Mouse (Mus musculus) cerebellum, adult 11 months (tissue): ENCODE measurements around the gene Grk2.
A peak's percentile ranks its signal among the peaks of the same experiment; 100 is the strongest.
"Not testable (repeated sequence)": the region's sequence is repeated elsewhere in the genome, so short reads cannot be mapped to it uniquely, and the experiment has no call there.

Experiments used
- DNase-seq: peaks from one replicate; pipeline ENCODE4 v3.0.0; 2022

The Grk2 gene

DNA sequence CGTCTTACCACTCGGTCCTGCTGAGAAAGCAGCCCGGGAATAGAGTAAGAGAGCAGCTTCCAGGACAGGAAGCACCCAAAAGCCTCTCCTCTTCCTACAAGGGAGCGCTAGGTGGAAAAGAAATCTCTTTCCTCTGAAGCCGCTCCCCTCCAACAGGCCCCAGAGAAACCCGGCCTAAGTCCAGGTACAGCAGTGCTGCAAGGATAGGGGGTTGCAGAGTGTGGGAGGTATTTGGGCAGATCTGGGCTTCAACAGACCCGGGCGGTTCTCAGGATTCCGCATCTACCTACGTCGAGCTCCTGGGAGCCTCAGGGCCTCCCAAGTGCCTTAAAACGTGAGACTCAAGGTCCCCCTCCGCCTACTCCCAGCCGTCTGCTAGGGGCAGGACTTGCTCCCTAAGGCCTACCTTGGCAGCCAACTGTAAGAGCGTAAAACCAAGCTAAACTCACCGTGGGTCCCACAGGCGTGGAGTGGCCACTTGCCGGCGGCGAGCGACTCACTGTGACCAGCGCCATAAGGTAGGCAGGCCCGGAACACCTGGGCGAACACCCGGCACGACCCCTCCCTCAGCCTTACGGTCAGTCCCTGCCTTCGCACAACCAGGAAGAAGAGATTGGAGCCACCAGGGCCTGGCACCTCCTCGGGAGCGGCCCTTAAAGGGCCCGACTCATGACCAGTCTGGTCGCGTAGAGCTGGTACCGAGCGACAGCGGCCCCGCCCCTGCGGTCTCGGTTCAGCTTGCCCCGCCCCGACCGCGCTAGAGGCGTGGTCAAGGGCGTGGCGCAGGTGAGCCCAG lies 37.3 kb downstream of the Grk2 start, which contains the start of gene Ssh3:
Ssh3 (minus strand) TSS at position 615 of the 796 bp plus-strand sequence.
- DNase-seq, result peak; percentile 80

DNA sequence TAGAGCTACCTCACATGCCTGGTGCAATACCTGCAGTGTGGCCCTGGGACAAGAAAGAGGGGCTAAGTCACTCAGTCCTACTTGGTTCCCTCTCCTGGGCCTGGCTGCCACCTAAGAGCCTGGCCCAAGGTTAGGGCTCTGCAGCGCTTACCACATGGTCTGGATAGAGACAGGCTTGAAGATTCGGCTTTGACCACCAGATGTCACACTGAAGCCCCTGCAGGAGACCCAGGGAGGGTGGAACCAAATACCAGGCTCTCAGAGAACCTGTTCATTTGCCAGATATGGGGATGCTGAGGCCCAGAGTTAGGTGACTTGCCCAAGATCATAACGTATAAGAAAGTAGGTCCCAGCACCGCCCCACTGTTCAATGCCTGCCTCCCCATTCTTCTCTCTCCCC lies 40.1 kb downstream of the Grk2 start:
- no peak for DNase-seq

DNA sequence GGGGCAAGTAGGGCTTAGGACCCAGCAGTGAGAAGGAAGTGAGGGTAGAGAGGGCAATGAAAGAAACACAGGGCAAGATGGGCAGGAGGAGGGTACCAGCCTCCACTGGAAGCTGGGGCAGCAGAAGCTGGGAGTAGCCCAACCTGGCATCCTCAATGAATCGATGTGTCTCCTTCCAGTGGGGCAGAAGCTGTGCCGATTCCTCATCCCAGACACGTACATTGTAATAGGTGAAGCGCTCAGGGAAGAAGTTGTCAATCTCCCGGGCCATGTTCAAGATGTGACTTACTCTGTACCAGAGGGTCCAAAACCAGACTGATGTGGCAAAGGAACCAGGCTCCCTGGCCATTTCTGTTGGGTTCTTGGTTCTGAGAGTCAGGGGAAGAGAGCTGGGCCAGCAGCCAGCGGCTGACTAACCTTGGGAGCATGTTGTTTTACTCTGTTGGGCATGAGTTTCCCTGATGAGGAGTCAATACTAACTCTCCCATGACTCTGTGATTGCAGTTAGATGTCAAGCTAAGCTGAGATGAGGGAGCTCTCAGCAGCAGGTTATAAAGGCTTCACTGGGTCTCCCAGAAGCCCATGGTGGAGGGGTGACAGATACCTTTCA lies 41.7 kb downstream of the Grk2 start:
- no peak for DNase-seq

DNA sequence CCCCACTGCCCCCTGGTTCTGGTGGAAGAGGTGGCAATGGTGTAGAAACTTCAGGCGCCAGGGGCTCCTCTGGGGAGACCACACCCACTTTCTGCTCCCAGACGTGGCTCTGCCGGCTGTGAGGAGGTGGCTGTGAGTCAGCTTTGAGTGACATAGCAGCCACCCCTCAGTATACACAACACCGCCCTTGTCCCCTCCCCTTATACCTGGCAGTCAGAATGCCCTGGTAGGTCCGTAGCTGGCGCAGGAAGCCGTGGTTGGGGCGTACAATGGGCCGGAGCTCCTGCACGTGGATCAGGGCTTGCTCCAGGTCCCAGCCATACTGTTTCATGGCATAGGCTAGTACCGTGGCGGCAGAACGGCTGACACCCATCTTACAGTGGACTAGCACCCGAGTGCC lies 42.3 kb downstream of the Grk2 start:
- DNase-seq, result no peak

DNA sequence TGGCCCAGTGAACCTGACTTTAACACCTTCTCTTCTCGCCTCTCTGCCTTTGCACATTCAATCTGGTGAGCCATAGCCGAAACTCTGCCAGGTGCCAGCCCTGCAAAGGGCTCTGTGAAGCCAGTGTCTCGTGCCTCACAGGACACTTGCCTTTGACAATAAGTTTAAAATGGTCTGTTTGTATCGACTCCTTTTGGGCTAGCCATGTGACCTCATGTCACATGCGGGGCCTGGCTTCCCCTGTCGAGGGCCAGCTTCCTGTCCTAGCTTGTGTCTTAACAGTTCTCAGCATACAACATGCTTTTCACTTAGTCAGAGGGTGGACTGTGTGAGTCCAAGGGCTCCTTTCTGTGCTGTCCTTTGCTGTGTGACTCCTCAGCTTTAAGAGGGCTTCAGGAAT lies 43.3 kb downstream of the Grk2 start:
- no peak for DNase-seq

DNA sequence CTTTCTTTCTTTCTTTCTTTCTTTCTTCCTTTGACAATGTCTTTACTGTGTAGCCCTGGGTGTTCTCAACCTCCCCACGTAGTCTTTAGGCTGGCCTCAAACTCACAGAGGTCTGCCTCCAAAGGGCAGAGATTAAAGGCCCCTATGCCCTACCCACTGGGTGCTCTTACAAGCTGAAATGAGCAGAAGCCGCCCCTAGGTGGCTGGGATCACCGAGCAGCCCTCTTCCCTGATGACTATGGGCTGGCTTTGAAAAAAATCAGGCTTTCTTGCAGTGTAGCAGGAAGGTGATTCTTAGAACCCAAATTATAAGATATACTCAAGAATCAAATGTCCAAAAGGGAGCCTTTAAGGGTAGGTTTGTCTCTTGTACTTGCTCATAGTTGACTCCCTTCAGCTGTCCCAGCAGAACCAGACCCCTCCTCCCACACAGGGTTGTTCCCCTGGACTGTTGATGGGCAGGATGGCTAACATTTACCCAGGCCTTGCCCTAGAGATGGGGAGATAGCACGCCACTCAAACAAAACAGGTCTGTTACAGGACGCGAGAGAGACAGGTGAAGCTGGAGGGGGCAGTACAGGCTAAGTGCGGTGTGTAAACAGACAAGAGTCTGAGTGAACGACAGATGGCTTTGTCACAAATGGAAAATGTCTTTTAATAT lies 44.9 kb downstream of the Grk2 start:
- DNase-seq, result no peak

DNA sequence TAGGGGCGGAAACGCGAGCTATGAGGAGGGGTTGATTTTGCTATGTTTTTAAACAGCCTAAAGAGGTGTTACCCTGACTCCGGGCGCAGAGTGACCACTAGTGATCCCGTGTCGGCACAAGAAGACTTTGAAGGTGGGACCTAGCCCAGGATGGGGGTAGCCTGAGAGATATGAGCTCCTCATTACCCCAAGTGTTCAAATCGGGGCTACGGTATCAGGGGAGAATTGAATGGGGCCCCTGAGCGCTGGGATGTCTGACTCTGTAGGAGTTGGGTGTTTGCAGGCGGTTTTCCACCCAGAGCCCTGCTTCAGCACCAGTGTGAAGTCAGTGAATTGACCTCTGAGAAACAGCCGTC lies 48.1 kb downstream of the Grk2 start:
- no peak for DNase-seq

DNA sequence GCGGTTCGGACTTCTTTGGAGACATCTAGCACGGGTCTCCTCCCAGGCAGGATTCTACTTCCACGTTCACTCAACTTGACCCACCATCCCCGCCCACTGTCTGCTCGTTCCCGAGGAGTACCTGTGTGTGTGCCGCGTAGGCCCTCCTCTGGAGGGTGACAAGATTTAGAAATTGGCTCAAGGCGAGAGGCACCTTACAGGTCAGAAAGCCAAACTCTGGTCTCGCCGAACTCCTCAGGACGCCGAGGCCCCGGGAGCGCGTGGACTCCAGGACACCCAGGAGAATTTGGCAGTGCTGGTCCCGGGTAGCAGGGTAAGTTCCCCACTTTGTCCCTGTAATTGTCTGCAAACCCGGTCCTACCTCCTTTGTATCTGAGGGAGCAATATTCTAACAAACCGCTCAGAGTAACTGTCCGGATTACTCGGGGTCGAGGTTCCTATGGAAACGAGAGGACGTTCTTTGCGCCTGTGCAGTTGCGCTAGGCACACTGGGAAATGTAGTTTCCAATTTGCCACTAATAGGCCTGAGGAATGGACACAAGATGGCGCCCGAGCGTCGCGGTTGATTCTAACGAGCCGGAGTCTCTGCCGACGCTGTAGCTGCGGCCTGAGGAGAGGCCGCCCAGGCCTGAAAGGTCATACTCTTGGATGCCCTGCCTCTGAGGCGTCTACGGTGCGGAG lies 48.7 kb downstream of the Grk2 start:
- DNase-seq, result peak; percentile 92

DNA sequence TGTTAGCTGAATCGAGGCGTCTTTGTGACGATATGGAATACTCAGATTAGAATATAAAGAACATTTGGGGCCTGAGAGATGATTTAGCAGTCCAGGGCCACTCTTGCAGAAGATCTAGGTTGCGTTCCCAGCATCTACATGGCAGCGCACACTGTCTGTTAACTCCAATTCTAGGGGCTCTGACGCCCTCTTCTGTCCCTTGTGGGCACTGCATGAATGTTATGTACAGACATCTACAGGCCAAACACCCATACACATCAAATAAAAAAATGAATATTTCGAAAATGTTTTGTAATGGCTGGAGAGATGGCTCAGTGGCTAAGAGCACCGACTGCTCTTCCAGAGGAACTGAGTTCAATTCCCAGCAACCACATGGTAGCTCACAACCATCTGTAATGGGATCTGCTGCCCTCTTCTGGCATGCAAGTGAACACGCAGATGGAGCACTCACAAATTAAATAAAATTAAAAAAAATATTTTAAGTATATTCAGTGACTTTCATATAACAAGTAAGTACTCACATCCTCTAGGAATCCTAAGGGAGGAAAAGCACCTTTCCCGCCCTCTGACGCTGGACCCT lies 50.3 kb downstream of the Grk2 start:
- no peak for DNase-seq

DNA sequence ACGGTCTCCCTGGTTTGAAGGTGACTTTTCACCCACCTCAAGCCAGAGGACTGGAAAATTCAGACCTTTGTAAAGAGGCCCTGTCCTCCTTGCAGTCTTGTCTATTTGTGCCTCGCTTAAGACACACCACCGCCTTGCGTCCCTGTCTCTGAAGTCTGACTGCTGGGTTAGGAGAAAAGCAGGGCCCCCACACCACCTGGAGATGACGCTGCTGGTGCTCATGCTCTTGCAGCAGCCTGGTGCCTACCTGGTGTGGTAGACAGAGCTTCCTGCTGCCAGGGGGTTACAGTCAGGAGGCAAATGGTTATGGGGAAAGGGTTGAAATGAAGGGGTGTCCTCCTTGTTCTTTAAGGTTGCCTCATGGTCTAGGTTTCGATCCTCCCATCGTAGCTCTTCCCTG lies 51.8 kb downstream of the Grk2 start:
- DNase-seq, result no peak

DNA sequence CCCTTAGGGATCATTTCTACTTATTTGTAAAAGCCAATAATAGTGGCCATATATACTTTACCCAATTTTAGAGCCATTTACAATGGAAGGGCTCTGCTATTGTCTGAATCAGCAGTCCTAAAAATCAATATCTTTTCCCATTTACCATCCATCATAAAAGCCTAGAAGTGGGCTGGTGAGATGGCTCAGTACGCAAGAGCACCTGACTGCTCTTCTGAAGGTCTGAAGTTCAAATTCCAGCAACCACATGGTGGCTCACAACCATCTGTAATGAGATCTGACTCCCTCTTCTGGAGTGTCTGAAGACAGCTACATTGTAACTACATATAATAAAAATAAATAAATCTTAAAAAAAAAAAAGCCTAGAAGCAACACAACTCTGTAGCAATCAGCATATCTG lies 57.3 kb downstream of the Grk2 start:
- DNase-seq, result not testable (repeated sequence)

DNA sequence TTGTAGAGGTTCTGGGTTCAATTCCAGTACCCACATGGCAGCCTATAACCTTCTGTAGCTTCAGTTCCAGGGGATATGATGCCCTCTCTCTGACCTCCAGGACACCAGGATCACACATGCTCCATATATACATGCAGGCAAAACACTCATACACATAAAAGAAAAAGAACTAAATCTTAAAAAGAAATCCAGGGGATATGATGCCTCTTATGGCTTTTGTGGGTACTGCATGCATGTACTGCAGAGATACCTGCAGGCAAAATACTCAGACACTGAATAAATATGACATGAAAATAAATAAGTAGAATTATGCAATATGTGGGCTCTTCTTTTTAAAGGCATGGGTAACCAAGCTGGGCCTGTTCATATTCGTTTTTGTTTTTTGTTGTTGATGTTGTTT lies 59.0 kb downstream of the Grk2 start:
- no peak for DNase-seq

DNA sequence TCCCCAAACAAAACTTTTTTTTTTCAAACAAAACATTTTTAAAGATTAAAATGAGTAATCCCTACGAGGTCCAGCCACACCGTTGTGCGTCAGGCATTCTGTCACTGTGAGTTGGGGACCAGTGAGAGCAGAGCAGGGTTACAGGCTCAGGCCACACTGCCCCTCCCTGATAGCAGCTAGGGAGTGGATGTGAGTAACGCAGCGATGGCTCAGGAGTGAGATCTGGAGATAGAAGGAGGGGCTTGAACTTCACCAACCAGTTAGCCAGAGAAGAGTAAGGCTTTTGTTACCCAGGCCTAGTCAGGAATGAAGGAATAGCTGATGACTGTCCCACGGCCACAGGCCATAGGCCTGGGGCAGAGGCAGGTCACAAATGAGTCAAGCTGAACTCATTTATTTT lies 61.2 kb downstream of the Grk2 start:
- no peak for DNase-seq

DNA sequence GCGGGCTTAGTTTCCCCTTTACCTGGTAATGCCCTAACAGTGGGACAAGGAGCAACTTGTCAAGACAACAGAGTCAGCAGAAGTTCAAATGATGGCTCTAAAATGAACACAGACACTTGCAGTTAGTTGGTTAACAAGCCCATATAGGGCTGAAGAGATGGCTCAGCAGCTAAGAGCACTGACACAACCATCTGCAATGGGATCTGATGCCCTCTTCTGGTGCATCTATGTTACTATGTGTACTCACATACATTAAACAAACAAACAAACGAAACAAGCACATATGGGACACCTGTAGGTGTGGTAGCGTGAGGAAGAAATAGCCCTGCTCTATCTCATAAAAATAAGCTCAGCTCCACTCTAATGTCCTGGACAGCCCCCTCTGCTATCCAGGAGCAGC lies 63.6 kb downstream of the Grk2 start:
- no peak for DNase-seq

DNA sequence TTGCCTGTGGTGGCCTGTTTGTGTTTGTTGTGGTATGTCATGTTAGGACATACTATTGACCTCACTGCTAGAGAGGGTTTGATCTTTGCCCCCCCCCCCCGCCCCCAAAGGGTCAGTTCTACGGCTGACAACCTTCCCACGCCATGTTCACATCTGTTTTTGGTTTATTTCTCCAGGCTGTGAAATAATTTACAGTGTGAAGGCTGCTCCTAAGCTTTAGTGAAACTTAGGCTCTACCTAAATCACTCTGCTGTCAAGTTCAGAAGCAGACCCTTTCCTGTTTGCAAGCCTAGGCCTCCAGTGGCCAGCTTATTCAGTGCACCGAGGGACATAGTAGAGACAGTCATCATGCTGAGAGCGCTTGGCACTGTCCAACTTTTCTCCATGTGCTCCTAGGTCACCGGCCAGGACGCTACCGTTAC lies 65.8 kb downstream of the Grk2 start:
- DNase-seq, result no peak
